Mouse (Mus musculus): ENCODE results near the gene Klf12. TPM values are rescaled to one million over a fixed set of nuclear protein-coding genes. Genes with fewer than 3 reads are reported as not detected.
A peak's percentile ranks its signal among the peaks of the same experiment; 100 is the strongest.

Klf12 gene
- 5.9 and 8.2 TPM in 2 replicates for polyA plus RNA-seq (2011; ENCODE audit: insufficient read depth, insufficient read length, low read depth, missing spikeins)

- Histone ChIP-seq H3K4me1 (ENCODE audit: control insufficient read depth, insufficient read depth, low read length) (no peaks in the 10 kb centered on the region), H3K4me3 (ENCODE audit: low read depth, low read length) (peak within 1 kb of the TSS; percentile 98), H3K27me3 (ENCODE audit: control insufficient read depth, insufficient read depth, low read length, poor library complexity, severe bottlenecking) (no peaks in the 10 kb centered on the region), H3K27ac (ENCODE audit: insufficient read depth, low read length) (peak within 1 kb of the TSS; percentile 97), H3K36me3 (ENCODE audit: control insufficient read depth, insufficient read depth, low read length, poor library complexity, severe bottlenecking) (no peaks in the 10 kb centered on the region), H3K9ac (ENCODE audit: low read depth, poor library complexity, severe bottlenecking) (peak within 1 kb of the TSS; percentile 84), H3K9me3 (replicated peaks; ENCODE audit: control insufficient read depth, insufficient read depth, low read length, poor library complexity, severe bottlenecking) (peaks cover 16% of the 10 kb centered on the region)
- TF ChIP-seq POLR2A (IDR thresholded peaks at IDR 0.05; ENCODE audit: insufficient read depth, low read length) (no peak), EP300 (IDR thresholded peaks at IDR 0.05; ENCODE audit: insufficient read depth, low read depth, low read length) (peak; percentile 49; the same call in 1 of the 2 replicates)
Observed at GRCm38 (mm10) chr14:100284119-100284860, at the start of gene Klf12. Gene Klf12 (minus strand): TSS chr14:100284679.

GRCm38 (mm10) chr14:100333369-100333768, 48.9 kb upstream of the Klf12 start:
- Histone ChIP-seq H3K9me3 (replicated peaks; ENCODE audit: control insufficient read depth, insufficient read depth, low read length, poor library complexity, severe bottlenecking) (no peaks in the 10 kb centered on the region), H3K9ac (ENCODE audit: low read depth, poor library complexity, severe bottlenecking) (no peak overlapping the region), H3K27ac (ENCODE audit: insufficient read depth, low read length) (no peak overlapping the region), H3K27me3 (ENCODE audit: control insufficient read depth, insufficient read depth, low read length, poor library complexity, severe bottlenecking) (no peaks in the 10 kb centered on the region; the same call in 1 of the 2 replicates), H3K4me1 (ENCODE audit: control insufficient read depth, insufficient read depth, low read length) (no peaks in the 10 kb centered on the region), H3K4me3 (ENCODE audit: low read depth, low read length) (no peak overlapping the region), H3K36me3 (ENCODE audit: control insufficient read depth, insufficient read depth, low read length, poor library complexity, severe bottlenecking) (no peaks in the 10 kb centered on the region)
- TF ChIP-seq EP300 (IDR thresholded peaks at IDR 0.05; ENCODE audit: insufficient read depth, low read depth, low read length) (no peak), CTCF (IDR thresholded peaks at IDR 0.05; ENCODE audit: low read depth, low read length) (no peak), POLR2A (IDR thresholded peaks at IDR 0.05; ENCODE audit: insufficient read depth, low read length) (no peak)

DNA sequence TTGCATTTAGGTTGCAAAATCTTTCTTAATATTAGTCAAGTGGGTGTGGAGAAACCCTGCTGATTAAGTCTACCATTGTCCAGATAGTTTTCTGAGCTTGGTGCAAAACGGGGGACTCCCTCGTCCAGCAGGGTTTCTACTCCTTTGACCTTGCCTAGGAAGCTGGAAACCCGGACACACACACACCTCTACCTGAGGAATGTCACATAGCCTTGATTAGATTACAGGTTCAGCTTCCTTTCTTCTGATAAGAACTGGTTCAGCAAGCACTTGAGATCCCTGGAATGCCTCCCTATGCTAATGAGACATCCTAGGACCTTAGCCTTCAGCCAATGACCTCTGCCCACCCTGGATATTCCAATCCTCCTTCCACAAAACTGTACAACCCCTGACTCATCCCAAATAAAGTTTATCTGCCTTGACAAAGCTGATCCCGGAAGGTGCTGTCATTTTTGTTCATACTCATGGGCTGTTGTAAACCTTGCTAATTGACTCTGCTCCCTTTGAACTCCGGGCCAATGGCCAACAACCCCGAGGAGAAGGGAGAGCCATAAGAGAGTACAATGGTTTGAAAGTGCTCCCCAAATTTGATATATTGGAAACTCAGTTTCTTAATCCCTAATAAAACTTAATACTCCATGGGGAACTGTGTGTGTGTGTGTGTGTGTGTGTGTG, 44.3 kb upstream of the Klf12 start:
- no peak overlapping the region for H3K27ac ChIP-seq (ENCODE audit: insufficient read depth, low read length)
- no peaks in the 10 kb centered on the region for H3K4me1 ChIP-seq (ENCODE audit: control insufficient read depth, insufficient read depth, low read length)
- H3K9me3 ChIP-seq (replicated peaks; ENCODE audit: control insufficient read depth, insufficient read depth, low read length, poor library complexity, severe bottlenecking): no peaks in the 10 kb centered on the region
- no peaks in the 10 kb centered on the region; the same call in 1 of the 2 replicates for H3K27me3 ChIP-seq (ENCODE audit: control insufficient read depth, insufficient read depth, low read length, poor library complexity, severe bottlenecking)
- no peak overlapping the region for H3K9ac ChIP-seq (ENCODE audit: low read depth, poor library complexity, severe bottlenecking)
- H3K4me3 ChIP-seq (ENCODE audit: low read depth, low read length): no peak overlapping the region
- TF ChIP-seq CTCF (IDR thresholded peaks at IDR 0.05; ENCODE audit: low read depth, low read length): no peak
- no peak for TF ChIP-seq EP300 (IDR thresholded peaks at IDR 0.05; ENCODE audit: insufficient read depth, low read depth, low read length)
- no peak for TF ChIP-seq POLR2A (IDR thresholded peaks at IDR 0.05; ENCODE audit: insufficient read depth, low read length)
- H3K36me3 ChIP-seq (ENCODE audit: control insufficient read depth, insufficient read depth, low read length, poor library complexity, severe bottlenecking): no peaks in the 10 kb centered on the region

- no peaks in the 10 kb centered on the region for H3K9me3 ChIP-seq (replicated peaks; ENCODE audit: control insufficient read depth, insufficient read depth, low read length, poor library complexity, severe bottlenecking)
- H3K9ac ChIP-seq (ENCODE audit: low read depth, poor library complexity, severe bottlenecking): no peak overlapping the region
- TF ChIP-seq CTCF (IDR thresholded peaks at IDR 0.05; ENCODE audit: low read depth, low read length): no peak
- TF ChIP-seq EP300 (IDR thresholded peaks at IDR 0.05; ENCODE audit: insufficient read depth, low read depth, low read length): no peak
- TF ChIP-seq POLR2A (IDR thresholded peaks at IDR 0.05; ENCODE audit: insufficient read depth, low read length): no peak
- H3K4me1 ChIP-seq (ENCODE audit: control insufficient read depth, insufficient read depth, low read length): no peaks in the 10 kb centered on the region
- H3K27ac ChIP-seq (ENCODE audit: insufficient read depth, low read length): no peak overlapping the region
- H3K4me3 ChIP-seq (ENCODE audit: low read depth, low read length): no peak overlapping the region
- H3K36me3 ChIP-seq (ENCODE audit: control insufficient read depth, insufficient read depth, low read length, poor library complexity, severe bottlenecking): no peaks in the 10 kb centered on the region
- H3K27me3 ChIP-seq (ENCODE audit: control insufficient read depth, insufficient read depth, low read length, poor library complexity, severe bottlenecking): no peaks in the 10 kb centered on the region
Observed at GRCm38 (mm10) chr14:100324303-100324702, 39.8 kb upstream of the Klf12 start.

DNA sequence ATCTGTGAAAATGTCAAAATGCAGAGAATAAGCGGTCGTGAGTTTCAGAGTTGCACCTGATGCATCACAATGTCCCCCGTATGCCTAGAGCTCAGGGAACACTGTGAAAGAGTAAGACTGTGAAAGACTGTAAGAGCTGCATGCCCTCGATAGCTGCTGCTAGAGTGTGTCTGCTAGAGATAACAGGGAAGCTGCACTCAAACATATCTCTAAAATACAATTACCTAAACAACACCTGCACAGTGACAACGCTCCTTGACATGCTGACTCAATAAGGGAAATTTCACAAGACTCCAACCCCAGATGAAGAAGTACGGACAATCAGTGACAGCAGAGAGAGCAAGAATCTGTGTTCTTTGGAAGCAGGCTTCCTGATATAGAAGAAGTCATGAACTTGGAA, 37.5 kb upstream of the Klf12 start:
- Histone ChIP-seq H3K4me3 (ENCODE audit: low read depth, low read length) (no peak overlapping the region), H3K4me1 (ENCODE audit: control insufficient read depth, insufficient read depth, low read length) (no peaks in the 10 kb centered on the region), H3K9me3 (replicated peaks; ENCODE audit: control insufficient read depth, insufficient read depth, low read length, poor library complexity, severe bottlenecking) (no peaks in the 10 kb centered on the region), H3K36me3 (ENCODE audit: control insufficient read depth, insufficient read depth, low read length, poor library complexity, severe bottlenecking) (no peaks in the 10 kb centered on the region), H3K27me3 (ENCODE audit: control insufficient read depth, insufficient read depth, low read length, poor library complexity, severe bottlenecking) (no peaks in the 10 kb centered on the region), H3K9ac (ENCODE audit: low read depth, poor library complexity, severe bottlenecking) (no peak overlapping the region), H3K27ac (ENCODE audit: insufficient read depth, low read length) (no peak overlapping the region)
- no peak for TF ChIP-seq CTCF (IDR thresholded peaks at IDR 0.05; ENCODE audit: low read depth, low read length)
- no peak for TF ChIP-seq POLR2A (IDR thresholded peaks at IDR 0.05; ENCODE audit: insufficient read depth, low read length)
- TF ChIP-seq EP300 (IDR thresholded peaks at IDR 0.05; ENCODE audit: insufficient read depth, low read depth, low read length): no peak

- H3K9ac ChIP-seq (ENCODE audit: low read depth, poor library complexity, severe bottlenecking): no peak overlapping the region
- no peaks in the 10 kb centered on the region for H3K27me3 ChIP-seq (ENCODE audit: control insufficient read depth, insufficient read depth, low read length, poor library complexity, severe bottlenecking)
- no peak overlapping the region for H3K27ac ChIP-seq (ENCODE audit: insufficient read depth, low read length)
- no peaks in the 10 kb centered on the region for H3K4me1 ChIP-seq (ENCODE audit: control insufficient read depth, insufficient read depth, low read length)
- no peaks in the 10 kb centered on the region for H3K9me3 ChIP-seq (replicated peaks; ENCODE audit: control insufficient read depth, insufficient read depth, low read length, poor library complexity, severe bottlenecking)
- no peak for TF ChIP-seq EP300 (IDR thresholded peaks at IDR 0.05; ENCODE audit: insufficient read depth, low read depth, low read length)
- TF ChIP-seq CTCF (IDR thresholded peaks at IDR 0.05; ENCODE audit: low read depth, low read length): no peak
- no peak for TF ChIP-seq POLR2A (IDR thresholded peaks at IDR 0.05; ENCODE audit: insufficient read depth, low read length)
- H3K36me3 ChIP-seq (ENCODE audit: control insufficient read depth, insufficient read depth, low read length, poor library complexity, severe bottlenecking): no peaks in the 10 kb centered on the region
- no peak overlapping the region for H3K4me3 ChIP-seq (ENCODE audit: low read depth, low read length)
Observed at GRCm38 (mm10) chr14:100316780-100317179, 32.3 kb upstream of the Klf12 start.

Data from ES-Bruce4 (cell line).